Mouse (Mus musculus): ENCODE data around the gene Slc10a7. TPM values are rescaled to one million over a fixed set of nuclear protein-coding genes. Genes with fewer than 3 reads are reported as not detected.
"Not testable (repeated sequence)": the region's sequence is repeated elsewhere in the genome, so short reads cannot be mapped to it uniquely, and the experiment has no call there.

Slc10a7 gene
- polyA plus RNA-seq (2014; fragmentation: Nextera tagmentation; extraction: Ambion mirVana) = 10.0 and 10.3 TPM in 2 replicates

- peak; percentile 96 for ATAC-seq (ENCODE audit: insufficient number of reproducible peaks, low FRiP score, low TSS enrichment, low read depth)
- Histone ChIP-seq H3K27me3 (ENCODE audit: control insufficient read depth, insufficient read depth, low read length) (no peaks in the 10 kb centered on the region), H3K4me3 (ENCODE audit: low read depth, low read length) (peak within 1 kb of the TSS; percentile 93), H3K4me1 (ENCODE audit: control insufficient read depth, insufficient read depth, low read length) (no peaks in the 10 kb centered on the region), H3K36me3 (ENCODE audit: control insufficient read depth, insufficient read depth, low read length) (peaks cover 8% of the 10 kb centered on the region; the same call in 1 of the 2 replicates), H3K27ac (replicated peaks; ENCODE audit: low read depth, low read length) (peak within 1 kb of the TSS; percentile 91), H3K9ac (ENCODE audit: low read length) (peak within 1 kb of the TSS; percentile 100), H3K4me2 (ENCODE audit: low read depth, severe bottlenecking) (peak within 1 kb of the TSS; percentile 90), H3K9me3 (ENCODE audit: control insufficient read depth, low read length) (no peaks in the 10 kb centered on the region)
- DNase-seq (ENCODE audit: low spot score) = peak; percentile 92
- WGBS = under 1% methylated on average over 51 of the region's 51 CpGs
These were observed at the start of gene Slc10a7 for GRCm38 (mm10) chr8:78509273-78510031. TSS of gene Slc10a7 (plus strand) at chr8:78509346.

- WGBS = 82% methylated on average over 2 of the region's 2 CpGs
- no peaks in the 10 kb centered on the region for H3K9me3 ChIP-seq (ENCODE audit: control insufficient read depth, low read length)
These were observed 45.2 kb upstream of the Slc10a7 start for GRCm38 (mm10) chr8:78463941-78464340.

GRCm38 (mm10) chr8:78467889-78468288 is 41.3 kb upstream of the Slc10a7 start:
- ATAC-seq (ENCODE audit: insufficient number of reproducible peaks, low FRiP score, low TSS enrichment, low read depth) = no peak

More at GRCm38 (mm10) chr8:78463941-78464340, 45.2 kb upstream of the Slc10a7 start:
- ATAC-seq (ENCODE audit: insufficient number of reproducible peaks, low FRiP score, low TSS enrichment, low read depth) = no peak
- Histone ChIP-seq H3K9ac (ENCODE audit: low read length) (no peak overlapping the region), H3K27ac (replicated peaks; ENCODE audit: low read depth, low read length) (no peak overlapping the region), H3K4me1 (ENCODE audit: control insufficient read depth, insufficient read depth, low read length) (no peaks in the 10 kb centered on the region), H3K27me3 (ENCODE audit: control insufficient read depth, insufficient read depth, low read length) (no peaks in the 10 kb centered on the region), H3K4me2 (ENCODE audit: low read depth, severe bottlenecking) (no peak overlapping the region), H3K36me3 (ENCODE audit: control insufficient read depth, insufficient read depth, low read length) (no peaks in the 10 kb centered on the region), H3K4me3 (ENCODE audit: low read depth, low read length) (no peak overlapping the region)
- DNase-seq (ENCODE audit: low spot score) = no peak

GRCm38 (mm10) chr8:78477051-78477829 is 31.9 kb upstream of the Slc10a7 start:
- H3K36me3 ChIP-seq (ENCODE audit: control insufficient read depth, insufficient read depth, low read length) = no peaks in the 10 kb centered on the region
- H3K4me3 ChIP-seq (ENCODE audit: low read depth, low read length) = no peak overlapping the region
- DNase-seq (ENCODE audit: low spot score) = peak; percentile 47
- H3K9me3 ChIP-seq (ENCODE audit: control insufficient read depth, low read length) = no peaks in the 10 kb centered on the region
- no peak overlapping the region for H3K4me2 ChIP-seq (ENCODE audit: low read depth, severe bottlenecking)
- H3K4me1 ChIP-seq (ENCODE audit: control insufficient read depth, insufficient read depth, low read length) = no peaks in the 10 kb centered on the region
- no peaks in the 10 kb centered on the region for H3K27me3 ChIP-seq (ENCODE audit: control insufficient read depth, insufficient read depth, low read length)
- H3K27ac ChIP-seq (replicated peaks; ENCODE audit: low read depth, low read length) = no peak overlapping the region
- WGBS = 48% methylated on average over 6 of the region's 6 CpGs
- ATAC-seq (ENCODE audit: insufficient number of reproducible peaks, low FRiP score, low TSS enrichment, low read depth) = no peak
- no peak overlapping the region for H3K9ac ChIP-seq (ENCODE audit: low read length)

More at GRCm38 (mm10) chr8:78467889-78468288, 41.3 kb upstream of the Slc10a7 start:
- 87% methylated on average over 2 of the region's 2 CpGs for WGBS
- no peak overlapping the region for H3K9ac ChIP-seq (ENCODE audit: low read length)
- no peaks in the 10 kb centered on the region for H3K4me1 ChIP-seq (ENCODE audit: control insufficient read depth, insufficient read depth, low read length)
- H3K9me3 ChIP-seq (ENCODE audit: control insufficient read depth, low read length) = no peaks in the 10 kb centered on the region
- no peaks in the 10 kb centered on the region for H3K36me3 ChIP-seq (ENCODE audit: control insufficient read depth, insufficient read depth, low read length)
- H3K27me3 ChIP-seq (ENCODE audit: control insufficient read depth, insufficient read depth, low read length) = no peaks in the 10 kb centered on the region
- no peak overlapping the region for H3K4me2 ChIP-seq (ENCODE audit: low read depth, severe bottlenecking)
- no peak for DNase-seq (ENCODE audit: low spot score)
- H3K4me3 ChIP-seq (ENCODE audit: low read depth, low read length) = no peak overlapping the region
- H3K27ac ChIP-seq (replicated peaks; ENCODE audit: low read depth, low read length) = no peak overlapping the region

GRCm38 (mm10) chr8:78489733-78490132 is 19.4 kb upstream of the Slc10a7 start:
- no peak overlapping the region for H3K27ac ChIP-seq (replicated peaks; ENCODE audit: low read depth, low read length)
- no peak for DNase-seq (ENCODE audit: low spot score)
- H3K36me3 ChIP-seq (ENCODE audit: control insufficient read depth, insufficient read depth, low read length) = no peaks in the 10 kb centered on the region
- no peak overlapping the region for H3K4me2 ChIP-seq (ENCODE audit: low read depth, severe bottlenecking)
- ATAC-seq (ENCODE audit: insufficient number of reproducible peaks, low FRiP score, low TSS enrichment, low read depth) = no peak
- H3K9me3 ChIP-seq (ENCODE audit: control insufficient read depth, low read length) = no peaks in the 10 kb centered on the region
- H3K9ac ChIP-seq (ENCODE audit: low read length) = no peak overlapping the region
- H3K4me1 ChIP-seq (ENCODE audit: control insufficient read depth, insufficient read depth, low read length) = no peaks in the 10 kb centered on the region
- 80% methylated on average over 3 of the region's 3 CpGs for WGBS
- H3K4me3 ChIP-seq (ENCODE audit: low read depth, low read length) = no peak overlapping the region
- no peaks in the 10 kb centered on the region for H3K27me3 ChIP-seq (ENCODE audit: control insufficient read depth, insufficient read depth, low read length)

GRCm38 (mm10) chr8:78493031-78493430 is 16.1 kb upstream of the Slc10a7 start:
- no peak overlapping the region for H3K4me2 ChIP-seq (ENCODE audit: low read depth, severe bottlenecking)
- no peaks in the 10 kb centered on the region for H3K9me3 ChIP-seq (ENCODE audit: control insufficient read depth, low read length)
- no peaks in the 10 kb centered on the region for H3K27me3 ChIP-seq (ENCODE audit: control insufficient read depth, insufficient read depth, low read length)
- no peak overlapping the region for H3K9ac ChIP-seq (ENCODE audit: low read length)
- no peak overlapping the region for H3K4me3 ChIP-seq (ENCODE audit: low read depth, low read length)
- no peak for DNase-seq (ENCODE audit: low spot score)
- no peak for ATAC-seq (ENCODE audit: insufficient number of reproducible peaks, low FRiP score, low TSS enrichment, low read depth)
- no peak overlapping the region for H3K27ac ChIP-seq (replicated peaks; ENCODE audit: low read depth, low read length)
- WGBS = 49% methylated on average over 2 of the region's 2 CpGs
- H3K4me1 ChIP-seq (ENCODE audit: control insufficient read depth, insufficient read depth, low read length) = no peaks in the 10 kb centered on the region
- H3K36me3 ChIP-seq (ENCODE audit: control insufficient read depth, insufficient read depth, low read length) = no peaks in the 10 kb centered on the region

- not testable (repeated sequence) for H3K36me3 ChIP-seq (ENCODE audit: control insufficient read depth, insufficient read depth, low read length); ATAC-seq (ENCODE audit: insufficient number of reproducible peaks, low FRiP score, low TSS enrichment, low read depth); H3K4me1 ChIP-seq (ENCODE audit: control insufficient read depth, insufficient read depth, low read length); H3K9ac ChIP-seq (ENCODE audit: low read length); H3K27me3 ChIP-seq (ENCODE audit: control insufficient read depth, insufficient read depth, low read length); H3K27ac ChIP-seq (replicated peaks; ENCODE audit: low read depth, low read length); H3K4me3 ChIP-seq (ENCODE audit: low read depth, low read length); H3K4me2 ChIP-seq (ENCODE audit: low read depth, severe bottlenecking); DNase-seq (ENCODE audit: low spot score); H3K9me3 ChIP-seq (ENCODE audit: control insufficient read depth, low read length)
- 95% methylated on average over 3 of the region's 3 CpGs for WGBS
These were observed 12.9 kb upstream of the Slc10a7 start for GRCm38 (mm10) chr8:78496273-78496672.

GRCm38 (mm10) chr8:78502706-78503105 is 6.4 kb upstream of the Slc10a7 start:
- 79% methylated on average over 2 of the region's 2 CpGs for WGBS
- ATAC-seq (ENCODE audit: insufficient number of reproducible peaks, low FRiP score, low TSS enrichment, low read depth) (no peak), DNase-seq (ENCODE audit: low spot score) (no peak)
- Histone ChIP-seq H3K4me2 (ENCODE audit: low read depth, severe bottlenecking) (no peak overlapping the region), H3K9ac (ENCODE audit: low read length) (no peak overlapping the region), H3K36me3 (ENCODE audit: control insufficient read depth, insufficient read depth, low read length) (peaks cover 11% of the 10 kb centered on the region; the same call in 1 of the 2 replicates), H3K27me3 (ENCODE audit: control insufficient read depth, insufficient read depth, low read length) (no peaks in the 10 kb centered on the region), H3K27ac (replicated peaks; ENCODE audit: low read depth, low read length) (no peak overlapping the region), H3K4me3 (ENCODE audit: low read depth, low read length) (no peak overlapping the region), H3K9me3 (ENCODE audit: control insufficient read depth, low read length) (no peaks in the 10 kb centered on the region), H3K4me1 (ENCODE audit: control insufficient read depth, insufficient read depth, low read length) (no peaks in the 10 kb centered on the region)
